Mouse (Mus musculus): ENCODE data around the gene Rpain. TPM values are rescaled to one million over a fixed set of nuclear protein-coding genes. Genes with fewer than 3 reads are reported as not detected.

Gene Rpain
- total RNA-seq, 2 experiments from 2014 or later: 28.6 to 45.3 TPM

GRCm38 (mm10) chr11:70982030-70982429, 12.0 kb downstream of the Rpain start:
- no peak for ATAC-seq (replicated peaks; ENCODE audit: low FRiP score, poor library complexity, severe bottlenecking)

- peak; percentile 98 for ATAC-seq (replicated peaks; ENCODE audit: low FRiP score, poor library complexity, severe bottlenecking)
Measured at GRCm38 (mm10) chr11:70982557-70983228, 12.7 kb downstream of the Rpain start, which contains the start of gene C1qbp. Gene C1qbp, minus strand, starts transcription at chr11:70983026.

- ATAC-seq (replicated peaks; ENCODE audit: low FRiP score, poor library complexity, severe bottlenecking): no peak
Measured at GRCm38 (mm10) chr11:71001167-71001566, 31.2 kb downstream of the Rpain start.

DNA sequence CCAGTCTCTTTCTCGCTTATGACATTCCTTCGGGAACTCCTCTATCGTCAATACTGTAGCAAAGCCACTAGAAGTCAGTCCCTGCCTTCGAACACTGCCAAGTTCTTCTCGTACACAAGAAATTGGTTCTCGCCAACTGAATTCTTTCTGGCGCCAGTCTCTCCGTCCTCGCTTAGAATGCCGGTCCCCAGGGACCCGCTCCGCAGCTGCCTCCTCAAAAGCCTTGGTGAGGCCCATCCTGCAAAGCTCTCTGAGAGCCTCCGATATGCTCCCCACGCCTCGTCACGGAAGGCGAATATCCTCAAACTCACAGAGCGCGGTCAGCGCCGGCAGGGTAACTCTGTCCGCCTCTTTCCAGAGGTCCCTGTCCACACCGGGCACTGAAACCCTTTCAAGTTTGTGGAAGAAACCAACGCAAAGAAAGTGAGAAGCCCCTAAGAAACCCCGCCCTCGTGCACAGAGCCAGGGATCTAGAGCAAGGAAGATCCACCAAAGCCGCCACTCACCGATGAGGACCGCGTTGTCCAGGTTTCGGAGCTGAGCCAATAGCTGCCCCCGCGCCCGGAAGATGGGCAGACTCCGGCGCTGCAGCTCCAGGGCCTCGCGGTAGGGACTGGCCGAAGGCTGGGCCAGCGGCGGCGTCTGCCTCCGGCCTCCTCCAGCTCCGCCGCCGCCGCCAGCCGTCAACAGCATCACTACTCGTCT, 33.8 kb downstream of the Rpain start:
- ATAC-seq (replicated peaks; ENCODE audit: low FRiP score, poor library complexity, severe bottlenecking): peak; percentile 60

DNA sequence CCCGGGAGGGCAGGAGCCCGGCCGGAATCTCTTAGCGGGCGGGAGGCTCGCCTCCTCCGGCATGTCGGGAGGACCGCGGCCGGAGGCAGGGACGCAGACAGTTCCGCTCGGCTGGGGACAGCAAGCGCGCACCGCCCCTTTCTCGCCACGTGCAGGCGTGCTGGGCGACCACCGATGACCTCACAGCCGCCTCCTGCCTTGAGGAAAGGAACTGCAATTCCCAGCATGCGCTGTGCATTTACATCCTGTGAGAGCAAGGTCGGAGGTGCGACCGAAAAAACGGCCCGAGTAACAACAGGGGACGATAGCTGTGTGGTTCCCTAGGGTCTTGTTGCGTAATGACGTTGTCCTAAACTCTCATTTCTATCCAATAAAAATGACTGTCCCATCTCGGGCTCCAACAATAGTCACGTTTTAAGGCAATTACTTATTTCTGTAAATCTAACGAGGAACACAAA, 34.3 kb downstream of the Rpain start, which contains the start of gene Dhx33:
Dhx33 (minus strand) TSS at position 122 of the 458 bp plus-strand sequence.
- peak; percentile 96 for ATAC-seq (replicated peaks; ENCODE audit: low FRiP score, poor library complexity, severe bottlenecking)

GRCm38 (mm10) chr11:71005046-71005445, 35.0 kb downstream of the Rpain start:
- no peak for ATAC-seq (replicated peaks; ENCODE audit: low FRiP score, poor library complexity, severe bottlenecking)

- ATAC-seq (replicated peaks; ENCODE audit: low FRiP score, poor library complexity, severe bottlenecking): no peak
Measured at GRCm38 (mm10) chr11:71007026-71007425, 37.0 kb downstream of the Rpain start.

- no peak for ATAC-seq (replicated peaks; ENCODE audit: low FRiP score, poor library complexity, severe bottlenecking)
Measured at GRCm38 (mm10) chr11:71007831-71008230, 37.8 kb downstream of the Rpain start.

DNA sequence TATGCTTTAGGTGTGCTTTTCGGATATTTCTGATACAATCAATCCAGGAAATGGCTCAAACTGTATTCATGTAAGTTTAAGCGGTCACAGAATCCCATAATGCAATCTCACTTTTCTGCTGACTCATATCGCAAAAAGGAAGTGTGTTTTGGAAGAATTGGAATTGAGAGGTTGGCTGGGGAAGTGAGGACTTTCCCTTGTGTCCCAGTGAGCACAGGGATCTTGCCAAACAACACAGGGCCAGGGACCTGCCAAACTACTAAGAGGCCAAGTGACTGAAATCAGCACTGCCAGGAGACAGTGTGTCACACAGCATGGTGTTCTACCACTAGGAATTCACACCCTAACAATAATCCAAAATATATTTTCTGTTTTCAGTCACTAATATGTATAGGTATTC, 38.3 kb downstream of the Rpain start:
- ATAC-seq (replicated peaks; ENCODE audit: low FRiP score, poor library complexity, severe bottlenecking): no peak

DNA sequence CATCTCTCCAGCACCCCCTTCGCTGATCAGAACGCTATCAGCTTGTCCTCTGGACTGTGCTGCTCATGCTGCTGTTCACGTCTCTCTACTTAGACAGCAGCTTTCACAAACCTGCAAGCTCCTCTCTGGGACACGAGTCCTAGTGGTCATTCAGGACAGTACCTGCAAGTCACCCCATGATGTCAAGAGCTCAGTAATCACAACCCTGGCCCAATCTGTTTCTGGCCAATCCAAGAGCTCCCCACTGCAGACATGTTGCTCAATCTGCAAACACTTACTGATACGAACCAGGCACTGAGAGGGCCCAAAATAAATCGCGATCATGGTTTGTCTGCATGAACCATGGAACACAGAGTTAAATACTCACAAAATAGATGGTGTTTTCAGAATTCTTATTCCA, 42.7 kb downstream of the Rpain start:
- ATAC-seq (replicated peaks; ENCODE audit: low FRiP score, poor library complexity, severe bottlenecking): no peak

DNA sequence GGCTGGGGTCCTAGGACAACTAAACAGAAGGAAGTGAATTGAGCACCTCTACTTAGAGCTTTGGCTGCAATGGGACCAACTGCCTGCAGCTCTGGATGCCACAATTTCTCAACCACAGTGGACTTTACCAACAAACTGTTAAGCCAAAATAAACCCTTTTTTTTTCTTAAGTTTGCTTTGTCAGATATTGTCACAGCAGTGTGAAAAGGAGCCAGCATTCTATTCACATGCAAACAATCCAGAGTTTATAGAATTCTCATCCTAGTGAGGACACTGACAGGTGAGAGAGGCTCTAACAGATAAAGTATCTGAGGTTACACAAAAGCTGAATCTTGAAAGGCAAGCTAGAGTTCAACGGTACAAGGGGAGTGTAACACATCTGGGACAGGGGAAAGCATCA, 47.0 kb downstream of the Rpain start:
- ATAC-seq (replicated peaks; ENCODE audit: low FRiP score, poor library complexity, severe bottlenecking): no peak

DNA sequence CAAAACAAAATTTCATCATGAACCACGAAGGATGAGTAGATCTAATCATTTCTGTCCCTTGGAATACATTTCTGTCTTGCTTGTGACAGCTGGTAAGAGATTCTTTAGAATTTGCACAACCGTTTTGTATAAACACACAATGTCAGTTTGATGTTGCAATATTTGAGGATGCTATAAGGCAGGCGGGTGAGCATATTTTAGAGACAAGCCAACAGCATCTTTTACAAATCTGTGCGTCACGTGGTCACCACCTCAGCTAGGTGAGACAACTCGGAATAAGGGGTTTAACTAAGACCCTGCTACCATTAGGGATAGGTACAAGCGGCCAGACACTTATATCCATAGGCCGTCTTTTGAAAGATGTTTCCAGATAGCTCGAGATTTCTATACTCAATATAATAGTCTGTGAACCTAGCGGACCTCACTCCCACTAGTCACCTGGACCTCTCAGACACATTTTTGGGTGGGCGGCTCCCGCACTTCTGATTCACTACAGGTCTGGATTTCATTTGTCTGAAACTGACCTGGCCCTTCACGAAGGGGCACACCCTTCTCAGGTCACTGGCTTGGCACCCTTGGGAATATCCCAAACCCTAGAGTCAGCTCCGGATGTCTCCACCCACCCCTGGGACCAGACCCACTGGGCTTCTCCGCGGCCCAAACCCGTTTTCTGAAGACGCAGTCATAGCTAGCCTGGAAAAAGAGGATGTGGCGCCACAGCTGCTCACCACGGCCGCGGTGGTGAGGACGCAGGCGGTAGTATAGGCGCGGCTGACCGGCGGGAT, 48.6 kb downstream of the Rpain start:
- no peak for ATAC-seq (replicated peaks; ENCODE audit: low FRiP score, poor library complexity, severe bottlenecking)

DNA sequence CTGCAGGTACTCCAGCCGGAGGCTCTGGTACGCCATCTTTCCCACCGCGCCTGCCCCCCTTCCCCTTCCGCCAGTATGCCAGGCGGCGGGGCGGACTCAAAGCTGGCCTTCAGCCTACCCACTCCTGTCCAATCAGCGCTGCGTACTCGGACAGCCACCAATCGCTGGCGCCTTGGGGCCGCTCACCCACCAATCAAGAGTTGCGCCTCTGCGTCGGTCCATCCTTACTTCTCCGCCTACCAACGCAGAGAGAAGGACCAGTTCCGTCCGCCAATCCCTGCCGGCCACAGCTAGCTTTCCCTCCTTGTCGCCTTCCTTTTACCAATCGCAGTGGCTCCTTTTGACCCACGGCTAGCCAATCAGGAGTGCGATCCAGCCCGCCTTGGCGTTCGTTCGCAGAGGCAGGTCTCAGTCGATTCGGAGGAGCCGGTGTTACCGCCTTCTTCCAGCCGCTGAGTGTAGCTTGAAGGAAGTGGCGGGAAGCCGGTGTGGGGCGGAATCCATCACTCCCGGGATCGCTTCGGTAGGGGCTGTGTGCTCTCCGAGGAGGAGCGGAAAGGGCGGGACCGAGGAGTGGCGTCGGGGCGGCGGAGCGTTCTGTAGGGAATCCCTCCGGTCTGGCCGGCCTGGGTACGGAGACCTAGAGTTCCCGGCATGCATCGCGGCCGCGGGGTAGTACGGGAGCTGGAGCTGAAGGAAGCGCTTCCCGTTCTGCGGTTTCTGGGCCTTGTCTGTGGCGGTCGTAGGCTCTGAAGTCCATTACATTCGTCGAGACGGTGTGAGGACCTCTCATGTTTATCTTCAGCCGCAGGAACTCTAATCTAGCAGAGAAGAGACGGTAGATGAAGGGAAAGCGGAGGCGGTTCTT, 49.4 kb downstream of the Rpain start, which contains the start of the genes Mis12 and Derl2:
Mis12 (plus strand) TSS at position 411 of the 868 bp plus-strand sequence.
Derl2 (minus strand) TSS at position 641 of the 868 bp plus-strand sequence.
- peak; percentile 94 for ATAC-seq (replicated peaks; ENCODE audit: low FRiP score, poor library complexity, severe bottlenecking)

Other genes with a start within 250 kb of the Rpain start
- gene Zfp3, start 206.0 kb upstream of the Rpain start, total RNA-seq (2015; ENCODE audit: low replicate concordance): 5.0 TPM in 1 of 2 replicates, not detected in the other
- gene Zfp3, start 206.0 kb upstream of the Rpain start, total RNA-seq (2017; ENCODE audit: low replicate concordance): not detected in 2 replicates
- gene Scimp, start 157.6 kb upstream of the Rpain start, total RNA-seq (2015; ENCODE audit: low replicate concordance): not detected in 2 replicates
- gene Scimp, start 157.6 kb upstream of the Rpain start, total RNA-seq (2017; ENCODE audit: low replicate concordance): not detected in 2 replicates
- 5.2 and 10.0 TPM in 2 replicates for gene Rabep1, start 125.4 kb upstream of the Rpain start, total RNA-seq (2015; ENCODE audit: low replicate concordance)
- 10.8 and 19.2 TPM in 2 replicates for gene Rabep1, start 125.4 kb upstream of the Rpain start, total RNA-seq (2017; ENCODE audit: low replicate concordance)
- gene Nup88, start 240 bp upstream of the Rpain start, total RNA-seq (2015; ENCODE audit: low replicate concordance): 33.4 and 68.6 TPM in 2 replicates
- gene Nup88, start 240 bp upstream of the Rpain start, total RNA-seq (2017; ENCODE audit: low replicate concordance): 34.3 and 48.2 TPM in 2 replicates
- gene C1qbp, start 12.8 kb downstream of the Rpain start, total RNA-seq (2015; ENCODE audit: low replicate concordance): 72.8 and 93.0 TPM in 2 replicates
- 10.1 and 11.7 TPM in 2 replicates for gene C1qbp, start 12.8 kb downstream of the Rpain start, total RNA-seq (2017; ENCODE audit: low replicate concordance)
- 2.3 and 3.3 TPM in 2 replicates for gene Dhx33, start 34.2 kb downstream of the Rpain start, total RNA-seq (2015; ENCODE audit: low replicate concordance)
- gene Dhx33, start 34.2 kb downstream of the Rpain start, total RNA-seq (2017; ENCODE audit: low replicate concordance): 5.6 and 6.6 TPM in 2 replicates
- gene Mis12, start 49.4 kb downstream of the Rpain start, total RNA-seq (2015; ENCODE audit: low replicate concordance): 10.0 and 14.6 TPM in 2 replicates
- 18.7 and 20.6 TPM in 2 replicates for gene Mis12, start 49.4 kb downstream of the Rpain start, total RNA-seq (2017; ENCODE audit: low replicate concordance)
- gene Derl2, start 49.6 kb downstream of the Rpain start, total RNA-seq (2015; ENCODE audit: low replicate concordance): 11.0 and 11.7 TPM in 2 replicates
- gene Derl2, start 49.6 kb downstream of the Rpain start, total RNA-seq (2017; ENCODE audit: low replicate concordance): 6.1 and 8.6 TPM in 2 replicates
- not detected in 2 replicates for gene 6330403K07Rik, start 63.3 kb downstream of the Rpain start, total RNA-seq (2015; ENCODE audit: low replicate concordance)
- gene 6330403K07Rik, start 63.3 kb downstream of the Rpain start, total RNA-seq (2017; ENCODE audit: low replicate concordance): not detected in 2 replicates
- gene Nlrp1a, start 174.5 kb downstream of the Rpain start, total RNA-seq (2015; ENCODE audit: low replicate concordance): 0.38 and 1.0 TPM in 2 replicates
- gene Nlrp1a, start 174.5 kb downstream of the Rpain start, total RNA-seq (2017; ENCODE audit: low replicate concordance): 3.2 and 3.5 TPM in 2 replicates

All from erythroblast, adult 5-6 weeks (primary cell).